Mouse (Mus musculus) CH12.LX (cell line): ENCODE data around the gene Mid2.

Experiments
- BHLHE40 ChIP-seq: IDR thresholded peaks from 2 replicates; pipeline ENCODE4 v1.6.1; 2011; ENCODE audit warnings: mild to moderate bottlenecking, low read depth, low read length, improper control_type of control experiment
- CHD2 ChIP-seq: IDR thresholded peaks from 2 replicates; pipeline ENCODE4 v1.6.1; 2011; ENCODE audit warnings: low read length, improper control_type of control experiment
- CTCF ChIP-seq, 2 experiments: IDR thresholded peaks in 1 of 2; conservative IDR thresholded peaks in 1 of 2; 2 replicates each; pipeline ENCODE4 v1.5.1; 2011 to 2012; ENCODE audit warnings: low read depth in 2 of 2, low read length in 2 of 2, improper control_type of control experiment in 1 of 2, inconsistent platforms in 1 of 2, mild to moderate bottlenecking in 1 of 2, moderate library complexity in 1 of 2
- E2F4 ChIP-seq: IDR thresholded peaks from 2 replicates; pipeline ENCODE4 v1.6.1; 2011; ENCODE audit warnings: low read depth, low read length, improper control_type of control experiment; ENCODE audit not compliant: insufficient replicate concordance
- EP300 ChIP-seq: IDR thresholded peaks from 2 replicates; pipeline ENCODE4 v1.6.1; 2011; ENCODE audit warnings: low read length, improper control_type of control experiment
- ETS1 ChIP-seq: conservative IDR thresholded peaks from 2 replicates; pipeline ENCODE4 v1.6.1; 2012; ENCODE audit warnings: low read depth, mild to moderate bottlenecking, inconsistent platforms, low read length, improper control_type of control experiment, moderate library complexity
- GABPA ChIP-seq: IDR thresholded peaks from 2 replicates; pipeline ENCODE4 v1.6.1; 2012; ENCODE audit warnings: low read depth, low read length, improper control_type of control experiment, inconsistent platforms; ENCODE audit not compliant: insufficient replicate concordance
- JUND ChIP-seq: conservative IDR thresholded peaks from 2 replicates; pipeline ENCODE4 v1.6.1; 2011; ENCODE audit warnings: low read depth, low read length, improper control_type of control experiment
- MAFK ChIP-seq: IDR thresholded peaks from 2 replicates; pipeline ENCODE4 v1.6.1; 2011; ENCODE audit warnings: low read length, improper control_type of control experiment; ENCODE audit not compliant: insufficient replicate concordance
- MAX ChIP-seq: IDR thresholded peaks from 2 replicates; pipeline ENCODE4 v1.6.1; 2011; ENCODE audit warnings: low read length, improper control_type of control experiment
- POLR2A ChIP-seq: IDR thresholded peaks from 2 replicates; pipeline ENCODE4 v1.6.1; 2011; ENCODE audit warnings: low read depth, mild to moderate bottlenecking, improper control_type of control experiment, low read length

GRCm38 (mm10) chrX:140624875-140625594, 39.4 kb upstream of the Mid2 start:
- no peak for TF ChIP-seq CHD2
- no peak for TF ChIP-seq CTCF (conservative IDR thresholded peaks at IDR 0.05 in 1 of 2, IDR thresholded peaks at IDR 0.05 in 1 of 2; ENCODE audit: low read depth in 2 of 2, low read length in 2 of 2)
- no peak for TF ChIP-seq ETS1
- TF ChIP-seq E2F4, result no peak
- no peak for TF ChIP-seq GABPA
- no peak for TF ChIP-seq POLR2A
- no peak for TF ChIP-seq JUND
- no peak for TF ChIP-seq EP300
- TF ChIP-seq MAX, result no peak
- no peak for TF ChIP-seq BHLHE40
- TF ChIP-seq MAFK, result no peak
